Mouse (Mus musculus) adipocyte (in vitro differentiated cells): Measurements from ENCODE around the gene Selenbp1.
A peak's percentile ranks its signal among the peaks of the same experiment; 100 is the strongest.

ENCODE experiments used
- DNase-seq: peaks from one replicate; pipeline ENCODE4 v3.0.0-alpha.2; 2016; ENCODE audit warnings: low spot score

Gene Selenbp1

GRCm38 (mm10) chr3:94974528-94975422 lies 41.9 kb downstream of the Selenbp1 start, which contains the start of gene Pi4kb:
Pi4kb (plus strand) TSS chr3:94974731.
- peak; percentile 96 for DNase-seq

GRCm38 (mm10) chr3:94984312-94984711 lies 51.5 kb downstream of the Selenbp1 start:
- peak; percentile 81 for DNase-seq

GRCm38 (mm10) chr3:94985513-94985912 lies 52.7 kb downstream of the Selenbp1 start:
- no peak for DNase-seq

GRCm38 (mm10) chr3:94987578-94987977 lies 54.7 kb downstream of the Selenbp1 start:
- DNase-seq: peak; percentile 88

GRCm38 (mm10) chr3:94989159-94989761 lies 56.4 kb downstream of the Selenbp1 start:
- DNase-seq: peak; percentile 32
